Mouse (Mus musculus) liver, embryonic 14.5 days (tissue): ENCODE results near the gene Manba.

Source experiments
- CTCF ChIP-seq: IDR thresholded peaks from 2 replicates; pipeline ENCODE4 v1.5.1; 2016; ENCODE audit warnings: antibody characterized with exemption, low read depth, control low read depth
- EP300 ChIP-seq: IDR thresholded peaks from 2 replicates; pipeline ENCODE4 v1.6.1; 2016; ENCODE audit warnings: antibody characterized with exemption, low read depth

- TF ChIP-seq CTCF (no peak), EP300 (no peak)
Measured at GRCm38 (mm10) chr3:135439651-135440050, 45.8 kb upstream of the Manba start.
